Mouse (Mus musculus) intestine, embryonic 16.5 days (tissue): ENCODE measurements around the gene Fbf1. TPM values are rescaled to one million over a fixed set of nuclear protein-coding genes. Genes with fewer than 3 reads are reported as not detected.

Experiments used
- ATAC-seq: fragments of 200-750 bp; cut with Nextera tagmentation; 2 replicates; pipeline ENCODE4 v1.8.0; 2017; ENCODE audit warnings: moderate TSS enrichment, moderate library complexity
- H3K27ac ChIP-seq: fragments of 300-500 bp; sonication (generic); 2 replicates; pipeline ENCODE4 v1.5.1; 2014; ENCODE audit warnings: mild to moderate bottlenecking, low read length
- H3K27me3 ChIP-seq: fragments of 300-500 bp; sonication (generic); replicated peaks from 2 replicates; pipeline ENCODE4 v1.6.1; 2014; ENCODE audit warnings: low read length, control low read depth, mixed read lengths; ENCODE audit not compliant: control insufficient read depth, insufficient read depth
- H3K36me3 ChIP-seq: fragments of 300-500 bp; sonication (generic); 2 replicates; pipeline ENCODE4 v1.6.1; 2014; ENCODE audit warnings: low read length, control low read depth; ENCODE audit not compliant: control insufficient read depth, insufficient read depth
- H3K4me1 ChIP-seq: fragments of 300-500 bp; sonication (generic); 2 replicates; pipeline ENCODE4 v1.6.1; 2014; ENCODE audit warnings: low read length, control low read depth, mixed read lengths; ENCODE audit not compliant: control insufficient read depth, insufficient read depth
- H3K4me2 ChIP-seq: fragments of 300-500 bp; sonication (generic); 2 replicates; pipeline ENCODE4 v1.6.1; 2014; ENCODE audit warnings: low read depth, low read length, control low read depth
- H3K4me3 ChIP-seq: fragments of 300-500 bp; sonication (generic); 2 replicates; pipeline ENCODE4 v1.5.1; 2014; ENCODE audit warnings: mild to moderate bottlenecking, low read length
- H3K9ac ChIP-seq: fragments of 300-500 bp; sonication (generic); 2 replicates; pipeline ENCODE4 v1.6.1; 2014; ENCODE audit warnings: low read depth, low read length
- H3K9me3 ChIP-seq: fragments of 300-500 bp; sonication (generic); 2 replicates; pipeline ENCODE4 v1.6.1; 2016; ENCODE audit warnings: low read length, control low read depth; ENCODE audit not compliant: control insufficient read depth
- WGBS: fragments of 180-500 bp; shearing (Covaris S2); extraction: QIAGEN DNeasy Blood & Tissue Kit; methylation state at CpG from one replicate; pipeline ENCODE4 v1.1.7; 2014; 5-methylcytosine and 5-hydroxymethylcytosine counted together
- polyA plus RNA-seq: library from polyadenylated mRNA; unstranded; fragments of >200 nt; fragmentation: Nextera tagmentation; extraction: Ambion mirVana; gene quantifications from 2 replicates; pipeline ENCODE4 v1.2.1, GENCODE M21; 2015

The Fbf1 gene
- polyA plus RNA-seq, 1 experiment from 2014 or later: 15.4 TPM

DNA sequence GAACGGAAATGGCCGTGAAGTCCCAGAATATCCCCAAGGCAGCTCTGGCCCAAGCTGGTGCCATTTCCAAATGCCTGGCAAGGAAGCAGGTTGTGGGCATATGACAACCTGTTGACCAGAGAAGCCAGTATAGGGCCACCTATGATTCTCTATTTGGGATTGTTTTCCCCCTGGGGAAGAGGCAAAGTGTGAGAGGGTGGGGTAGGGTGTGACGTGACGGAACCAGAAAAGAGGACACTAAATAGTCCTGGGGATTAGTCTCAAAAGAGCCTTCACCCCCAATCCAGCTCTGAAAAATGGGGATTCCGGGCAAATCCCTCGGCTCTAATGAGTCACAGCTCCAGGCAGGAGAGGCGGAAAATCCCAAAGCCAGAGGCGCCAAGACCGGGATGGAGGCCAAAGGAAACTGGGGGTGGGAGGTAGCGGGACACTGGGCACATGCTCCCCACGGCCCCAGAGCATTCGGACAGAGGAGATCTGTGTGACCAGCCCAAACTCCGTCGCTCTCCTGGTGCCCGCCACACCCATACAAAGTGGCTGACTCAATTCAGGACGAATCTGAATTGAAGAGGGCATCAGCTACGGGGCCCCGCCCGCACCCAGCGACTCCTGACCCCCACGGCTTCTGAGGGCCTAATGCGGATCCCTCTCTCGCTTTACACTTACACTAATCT is 59.4 kb downstream of the Fbf1 start:
- ATAC-seq: no peak

GRCm38 (mm10) chr11:116107777-116108285 is 60.1 kb downstream of the Fbf1 start:
- H3K27ac ChIP-seq: 0 out of 2 replicates have a peak overlapping the region, but pooled peaks have one; percentile 11
- peak overlapping the region; percentile 54 for H3K9ac ChIP-seq
- ATAC-seq: no peak
- H3K4me1 ChIP-seq: peaks cover 63% of the 10 kb centered on the region
- no peaks in the 10 kb centered on the region for H3K9me3 ChIP-seq
- H3K36me3 ChIP-seq: no peaks in the 10 kb centered on the region
- peak overlapping the region; percentile 63 for H3K4me3 ChIP-seq
- 32% methylated on average over 19 of the region's 19 CpGs for WGBS
- peaks cover 35% of the 10 kb centered on the region; the same call in 1 of the 2 replicates for H3K27me3 ChIP-seq
- H3K4me2 ChIP-seq: peak overlapping the region; percentile 81

More for the DNA sequence above, 59.4 kb downstream of the Fbf1 start:
- Histone ChIP-seq H3K4me3 (peak overlapping the region; percentile 63), H3K4me1 (peaks cover 57% of the 10 kb centered on the region), H3K27ac (no peak overlapping the region), H3K9ac (peak overlapping the region; percentile 54), H3K9me3 (no peaks in the 10 kb centered on the region), H3K4me2 (peak overlapping the region; percentile 81), H3K27me3 (peaks cover 35% of the 10 kb centered on the region; the same call in 1 of the 2 replicates), H3K36me3 (no peaks in the 10 kb centered on the region)
- 16% methylated on average over 23 of the region's 23 CpGs for WGBS

DNA sequence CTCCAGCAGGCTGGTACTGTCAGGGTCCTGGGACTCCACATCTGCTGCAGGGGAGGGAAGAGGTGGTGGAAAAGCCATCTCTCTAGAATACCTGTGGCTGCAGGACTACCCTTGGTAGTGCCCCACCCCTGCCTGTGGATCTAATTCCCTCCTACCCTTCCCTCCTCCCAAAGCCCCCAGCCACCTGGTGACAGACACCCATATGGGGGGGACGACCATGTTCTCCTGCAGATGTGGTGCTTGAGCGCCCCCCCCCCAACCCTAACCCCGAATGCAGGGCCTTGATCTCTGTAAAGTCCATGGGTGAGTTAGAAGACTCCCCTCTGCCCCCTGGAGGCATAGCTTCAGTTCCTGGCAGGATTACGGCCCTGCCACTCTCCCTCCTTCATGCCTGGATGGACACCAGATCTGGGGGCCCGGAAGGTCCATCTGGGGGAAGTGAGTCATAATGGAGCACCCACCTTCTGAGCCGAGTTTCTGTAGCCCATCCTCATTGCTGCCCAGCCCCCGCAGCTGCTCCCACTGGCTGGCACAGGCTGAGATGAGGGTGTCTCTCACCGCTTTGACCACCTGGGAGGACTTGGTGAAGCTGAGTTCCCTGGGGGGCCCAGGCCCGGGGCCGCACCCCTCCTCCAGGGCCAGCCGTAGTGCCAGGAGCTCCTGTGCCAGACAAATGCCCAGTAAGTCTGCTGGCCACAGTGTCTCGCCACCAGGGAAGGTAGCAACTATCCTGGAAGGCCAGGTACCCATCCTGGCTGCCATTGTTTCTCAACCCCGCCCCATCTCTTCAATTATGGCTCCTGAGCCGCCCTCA is 60.8 kb downstream of the Fbf1 start:
- Histone ChIP-seq H3K4me2 (peak overlapping the region; percentile 81), H3K9ac (peak overlapping the region; percentile 54), H3K27me3 (peaks cover 35% of the 10 kb centered on the region; the same call in 1 of the 2 replicates), H3K4me3 (peak overlapping the region; percentile 63), H3K36me3 (no peaks in the 10 kb centered on the region), H3K4me1 (peaks cover 67% of the 10 kb centered on the region), H3K9me3 (no peaks in the 10 kb centered on the region), H3K27ac (no peak overlapping the region)
- ATAC-seq: no peak
- WGBS: 48% methylated on average over 13 of the region's 14 CpGs

- Histone ChIP-seq H3K4me2 (peak overlapping the region; percentile 32), H3K9me3 (no peaks in the 10 kb centered on the region), H3K27me3 (peaks cover 35% of the 10 kb centered on the region; the same call in 1 of the 2 replicates), H3K4me1 (peaks cover 75% of the 10 kb centered on the region), H3K4me3 (0 out of 2 replicates have a peak overlapping the region, but pooled peaks have one; percentile 6), H3K36me3 (no peaks in the 10 kb centered on the region), H3K9ac (peak overlapping the region; percentile 54; the same call in 1 of the 2 replicates), H3K27ac (no peak overlapping the region)
- no peak; the same call in 1 of the 2 replicates for ATAC-seq
- WGBS: 26% methylated on average over 32 of the region's 32 CpGs
Measured at GRCm38 (mm10) chr11:116106154-116106962, 61.6 kb downstream of the Fbf1 start.

GRCm38 (mm10) chr11:116105065-116105464 is 62.9 kb downstream of the Fbf1 start:
- WGBS: 91% methylated on average over 2 of the region's 2 CpGs
- no peak overlapping the region for H3K4me2 ChIP-seq
- no peak for ATAC-seq
- H3K9ac ChIP-seq: no peak overlapping the region
- no peak overlapping the region for H3K27ac ChIP-seq
- H3K4me3 ChIP-seq: no peak overlapping the region
- H3K9me3 ChIP-seq: no peaks in the 10 kb centered on the region
- H3K4me1 ChIP-seq: peaks cover 84% of the 10 kb centered on the region
- no peaks in the 10 kb centered on the region for H3K36me3 ChIP-seq
- H3K27me3 ChIP-seq: peaks cover 29% of the 10 kb centered on the region; the same call in 1 of the 2 replicates

DNA sequence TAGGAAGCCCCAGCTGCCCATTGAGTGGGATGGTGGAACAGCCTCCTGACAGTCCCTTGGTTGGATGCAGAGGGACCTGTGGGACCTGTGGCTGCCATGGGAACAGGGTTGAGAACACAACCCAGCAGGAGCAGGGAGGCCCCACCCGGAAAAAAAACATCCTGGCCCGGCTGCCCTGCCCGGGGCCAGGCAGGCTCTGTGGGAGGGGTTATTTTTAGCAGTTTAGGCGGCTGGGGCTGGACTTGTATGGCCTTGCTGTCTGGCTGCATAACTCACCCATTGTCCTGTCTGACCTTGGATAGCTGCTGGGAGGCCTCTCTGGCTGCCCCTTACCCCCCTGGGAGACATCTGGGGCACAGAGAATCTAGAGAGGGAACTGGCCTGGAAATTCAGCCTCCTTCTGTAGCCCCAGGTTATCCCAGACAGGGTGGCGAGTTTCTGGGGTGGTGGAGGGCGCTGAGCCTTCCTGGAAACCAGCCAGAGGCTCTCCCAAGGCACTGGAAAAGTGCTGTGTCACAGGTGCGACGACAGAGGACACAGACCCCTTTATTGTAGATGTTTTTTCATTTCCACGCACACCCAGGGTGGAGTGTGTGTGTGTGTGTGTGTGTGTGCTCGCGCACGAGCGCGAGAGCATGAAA is 63.8 kb downstream of the Fbf1 start:
- 37% methylated on average over 14 of the region's 14 CpGs for WGBS
- Histone ChIP-seq H3K4me3 (no peak overlapping the region), H3K9me3 (no peaks in the 10 kb centered on the region), H3K9ac (peak overlapping the region; percentile 17; the same call in 1 of the 2 replicates), H3K27ac (peak overlapping the region; percentile 70), H3K4me1 (peaks cover 80% of the 10 kb centered on the region), H3K4me2 (no peak overlapping the region), H3K36me3 (no peaks in the 10 kb centered on the region), H3K27me3 (peaks cover 20% of the 10 kb centered on the region; the same call in 1 of the 2 replicates)
- peak; percentile 68 for ATAC-seq

- Histone ChIP-seq H3K27me3 (peaks cover 15% of the 10 kb centered on the region; the same call in 1 of the 2 replicates), H3K4me3 (no peak overlapping the region), H3K9me3 (no peaks in the 10 kb centered on the region), H3K27ac (peak overlapping the region; percentile 70), H3K36me3 (no peaks in the 10 kb centered on the region), H3K9ac (peak overlapping the region; percentile 17; the same call in 1 of the 2 replicates), H3K4me2 (no peak overlapping the region), H3K4me1 (peaks cover 79% of the 10 kb centered on the region)
- WGBS: 74% methylated on average over 12 of the region's 12 CpGs
- no peak for ATAC-seq
Measured at GRCm38 (mm10) chr11:116103572-116103971, 64.4 kb downstream of the Fbf1 start.

- H3K27ac ChIP-seq: peak overlapping the region; percentile 91
- H3K4me2 ChIP-seq: no peak overlapping the region
- no peaks in the 10 kb centered on the region for H3K36me3 ChIP-seq
- peaks cover 70% of the 10 kb centered on the region for H3K4me1 ChIP-seq
- WGBS: 54% methylated on average over 3 of the region's 4 CpGs
- H3K27me3 ChIP-seq: peaks cover 5% of the 10 kb centered on the region; the same call in 1 of the 2 replicates
- H3K4me3 ChIP-seq: no peak overlapping the region
- no peaks in the 10 kb centered on the region for H3K9me3 ChIP-seq
- no peak for ATAC-seq
- H3K9ac ChIP-seq: peak overlapping the region; percentile 60
Measured at GRCm38 (mm10) chr11:116102472-116102871, 65.5 kb downstream of the Fbf1 start.
